Mouse (Mus musculus) adrenal gland, postnatal 25 days (tissue): ENCODE data around the gene Itih3. TPM values are rescaled to one million over a fixed set of nuclear protein-coding genes. Genes with fewer than 3 reads are reported as not detected.
A peak's percentile ranks its signal among the peaks of the same experiment; 100 is the strongest.

ENCODE experiments used
- DNase-seq: peaks from one replicate; pipeline ENCODE4 v3.0.0; 2021; ENCODE audit warnings: mixed read lengths
- long read RNA-seq: library from polyadenylated mRNA; stranded (forward); transcript quantifications from one replicate; pipeline ENCODE4 v2.0.0, GENCODE M21; 2021
- total RNA-seq: library from RNA; stranded (reverse); gene quantifications from 2 replicates; pipeline ENCODE4 v1.2.3, GENCODE M21; 2021

The Itih3 gene
- 0.30 and 5.2 TPM in 2 replicates for total RNA-seq
- long read RNA-seq, partial matches to known transcripts = 137 of 887 reads
- long read RNA-seq, other reads (novel, unspliced or antisense) = 750 of 887 reads

GRCm38 (mm10) chr14:30923375-30924105 is at the start of gene Itih3:
Itih3 (minus strand) TSS chr14:30923760.
- DNase-seq = no peak

DNA sequence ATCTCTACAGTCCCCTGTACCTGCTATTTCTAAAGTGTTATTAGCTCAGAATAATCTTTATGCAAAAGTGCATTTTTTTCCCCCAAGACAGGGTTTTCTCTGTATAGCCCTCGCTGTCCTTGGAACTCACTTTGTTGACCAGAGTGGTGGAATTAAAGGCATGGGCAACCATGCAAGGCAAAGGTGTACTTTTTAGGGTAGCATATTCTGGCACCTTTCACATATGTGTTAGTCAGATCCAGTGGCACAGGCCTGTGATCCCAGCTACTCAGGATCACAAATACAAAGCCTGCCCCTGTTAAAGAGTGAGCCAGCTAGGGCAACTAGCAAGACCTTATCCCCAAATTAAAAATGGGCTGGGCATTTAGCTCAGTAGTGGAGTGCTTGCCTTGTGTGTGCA is 36.8 kb upstream of the Itih3 start:
- no peak for DNase-seq

GRCm38 (mm10) chr14:30959031-30959430 is 35.5 kb upstream of the Itih3 start:
- no peak for DNase-seq

GRCm38 (mm10) chr14:30958517-30958916 is 35.0 kb upstream of the Itih3 start:
- no peak for DNase-seq

DNA sequence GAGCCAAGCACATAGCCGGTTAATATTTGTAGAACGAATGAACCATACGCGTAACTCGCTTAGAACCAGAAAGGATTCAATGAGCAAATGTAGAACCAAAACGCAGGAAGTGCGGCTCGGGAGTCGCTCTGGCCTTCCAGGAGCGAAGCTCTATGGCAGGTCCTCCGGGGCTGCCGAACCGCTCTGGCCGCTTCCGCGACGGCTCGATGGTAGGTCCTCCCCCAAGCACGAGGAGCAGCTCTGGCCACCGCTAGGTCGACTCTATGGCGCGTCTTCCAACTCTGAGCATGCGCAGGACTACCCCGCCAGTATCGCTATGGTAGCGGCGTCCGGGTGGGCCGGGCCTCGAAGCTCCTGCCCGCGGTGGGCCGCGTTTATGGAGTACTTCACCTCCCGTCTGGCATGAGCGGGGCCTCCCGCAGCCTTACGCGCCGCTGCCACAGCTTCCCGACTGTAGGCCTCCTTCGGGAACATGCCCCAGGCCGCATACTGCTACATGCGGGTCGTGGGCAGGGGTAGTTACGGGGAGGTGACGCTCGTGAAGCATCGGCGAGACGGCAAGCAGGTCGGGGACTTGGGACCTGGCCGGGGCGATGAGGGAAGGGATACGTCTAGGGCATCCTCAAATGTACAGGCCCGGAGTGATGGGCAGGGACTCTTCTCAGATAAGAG is 27.7 kb upstream of the Itih3 start, which contains the start of gene Nek4:
Gene Nek4, plus strand, starts transcription at position 224 of the 672 bp plus-strand sequence.
- peak; percentile 94 for DNase-seq

DNA sequence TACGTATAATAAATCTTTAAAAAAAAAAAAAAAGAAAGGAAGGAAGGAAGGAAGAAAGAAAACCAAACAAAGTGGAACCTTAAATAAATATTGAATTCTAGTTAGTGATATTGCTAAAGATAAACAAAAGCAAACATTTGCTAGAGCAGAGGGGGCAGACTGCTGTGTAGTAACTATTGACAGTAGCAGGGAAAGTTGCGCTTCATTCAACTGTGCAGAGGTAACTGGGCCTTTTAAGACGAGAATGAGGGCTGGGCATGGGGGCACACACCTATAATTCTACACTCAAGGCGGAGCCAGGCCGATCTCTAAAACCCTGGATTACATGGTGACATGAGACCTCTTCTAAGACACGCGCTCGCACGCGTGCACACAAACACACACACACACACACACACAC is 26.4 kb upstream of the Itih3 start:
- no peak for DNase-seq

DNA sequence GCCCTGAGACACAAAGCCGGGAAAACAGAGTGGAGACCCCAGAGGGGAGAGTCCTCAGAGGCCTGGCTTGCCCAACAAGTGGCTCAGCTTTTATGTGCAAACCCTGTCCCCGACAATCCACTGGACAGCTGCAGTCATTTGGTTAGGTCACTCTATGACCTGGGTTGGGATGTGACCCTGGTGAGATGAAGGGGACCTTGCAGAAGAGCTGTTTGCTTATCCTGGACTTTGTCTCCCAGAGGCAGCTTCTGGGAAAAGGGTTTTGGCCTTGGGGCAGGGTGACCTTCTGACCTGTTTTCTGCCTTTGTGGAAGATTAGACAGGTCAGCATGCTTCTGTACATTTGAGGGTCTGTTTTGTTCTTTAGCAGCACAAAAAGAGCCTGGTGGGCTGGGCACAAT is 21.2 kb upstream of the Itih3 start:
- DNase-seq = no peak

- peak; percentile 60 for DNase-seq
Measured at GRCm38 (mm10) chr14:30943860-30944674, 20.5 kb upstream of the Itih3 start.

DNA sequence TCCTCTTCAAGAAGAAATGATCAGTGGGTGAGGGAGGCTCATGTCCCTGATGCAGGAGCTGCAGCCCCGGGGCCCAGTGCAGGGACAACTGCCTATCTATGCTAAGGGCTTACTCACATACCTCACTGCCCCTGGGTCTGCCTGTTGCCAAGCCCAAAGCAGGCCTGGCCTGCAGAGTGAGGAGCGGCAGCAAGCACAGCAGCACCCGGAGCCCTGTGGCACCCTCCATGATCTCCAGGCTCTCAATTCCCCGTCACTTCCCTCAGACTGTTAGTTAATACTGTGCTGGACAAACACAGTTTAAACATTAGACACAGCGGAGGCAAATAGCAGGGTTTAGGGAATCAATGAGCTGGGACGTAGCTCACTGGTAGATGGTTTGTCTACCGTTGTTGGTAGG is 19.5 kb upstream of the Itih3 start, which contains the start of gene Itih1:
Gene Itih1, minus strand, starts transcription at position 252 of the 400 bp plus-strand sequence.
- no peak for DNase-seq

DNA sequence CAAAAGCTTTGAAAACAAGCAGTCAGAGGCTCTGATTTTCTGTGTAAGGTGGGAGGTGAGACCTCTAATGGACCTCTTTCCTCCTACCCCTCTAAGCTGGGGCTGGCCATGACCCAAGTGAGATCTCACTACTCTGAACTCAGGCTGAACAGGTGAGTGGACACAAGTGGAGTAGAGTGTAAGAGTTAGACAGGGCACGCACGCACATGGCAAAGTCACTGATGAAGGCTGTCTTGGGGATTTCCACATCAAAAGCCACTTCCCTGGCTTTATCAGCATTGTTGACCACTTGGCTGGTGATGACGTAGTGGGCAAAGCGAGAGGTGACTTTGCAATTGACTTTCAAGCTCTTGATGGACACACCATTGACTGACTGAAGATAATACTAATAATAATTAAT is 18.7 kb upstream of the Itih3 start:
- no peak for DNase-seq

DNA sequence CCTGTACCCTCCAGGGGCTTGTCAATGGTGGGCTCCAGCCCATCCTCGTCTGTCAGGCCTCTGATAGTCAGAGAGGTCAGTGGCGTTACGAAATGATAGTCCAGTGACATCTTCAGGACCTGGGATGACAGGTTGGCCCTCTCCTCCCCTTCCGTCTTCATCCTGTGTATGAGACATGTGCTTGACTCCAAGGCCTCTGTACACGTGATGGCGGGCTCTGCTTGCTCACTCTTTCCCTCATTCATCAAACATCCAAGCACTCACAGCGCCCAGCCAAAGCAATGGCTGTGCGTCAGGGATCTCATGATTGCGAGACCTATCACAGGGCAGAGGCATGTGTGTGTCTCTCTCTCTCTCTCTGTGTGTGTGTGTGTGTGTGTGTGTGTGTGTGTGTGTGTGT is 9.8 kb upstream of the Itih3 start:
- peak; percentile 24 for DNase-seq

GRCm38 (mm10) chr14:30930386-30930785 is 6.8 kb upstream of the Itih3 start:
- DNase-seq = peak; percentile 51

DNA sequence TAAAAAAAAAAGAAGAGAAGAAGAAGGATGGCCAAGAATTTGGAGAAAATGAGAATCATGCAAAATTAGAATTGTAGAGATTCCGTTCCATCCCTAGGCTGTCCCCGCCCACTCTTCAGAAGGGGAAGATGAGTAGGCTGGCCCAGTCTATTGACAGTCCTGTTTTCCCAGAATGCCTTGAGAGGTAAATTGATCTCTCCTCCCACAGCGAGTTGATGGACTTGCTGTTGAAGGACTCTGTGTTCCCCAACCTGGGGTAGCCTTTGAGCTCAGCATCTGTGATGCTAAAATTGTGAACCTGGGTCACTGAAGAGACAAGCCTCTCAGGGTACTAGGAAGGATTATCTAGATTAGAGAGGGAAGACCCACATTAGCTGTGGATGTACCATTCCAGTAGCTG is 1.9 kb upstream of the Itih3 start:
- DNase-seq = no peak

DNA sequence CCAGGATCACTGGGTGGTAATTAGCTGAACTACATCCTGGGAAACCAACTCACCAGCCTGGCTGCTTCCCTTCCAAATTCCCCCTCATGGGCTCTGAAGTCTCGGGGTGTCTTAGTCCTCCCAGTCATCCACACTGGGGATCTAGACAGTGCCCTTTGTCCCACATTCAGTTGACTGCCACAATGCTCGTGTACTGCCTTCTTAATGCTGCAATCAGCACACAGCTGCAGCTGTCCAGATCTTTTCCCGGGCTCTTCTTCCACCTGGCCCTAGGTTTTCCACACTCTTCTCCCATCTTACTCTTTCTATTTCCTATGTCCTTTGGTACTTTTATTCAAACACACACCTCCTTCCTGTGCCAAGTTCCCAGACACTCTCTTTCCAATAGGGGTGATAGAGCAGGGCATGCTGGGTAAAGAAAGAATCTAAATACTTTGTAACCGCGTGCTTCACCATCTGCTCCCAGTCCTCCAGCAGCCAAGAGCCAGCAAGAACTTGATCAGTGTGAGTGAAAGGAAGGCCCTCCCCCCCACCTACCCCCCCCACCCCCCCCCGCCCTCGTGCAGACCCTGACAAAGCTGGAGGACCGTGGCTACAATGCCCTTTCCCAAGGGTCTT is 1.4 kb downstream of the Itih3 start:
- no peak for DNase-seq

DNA sequence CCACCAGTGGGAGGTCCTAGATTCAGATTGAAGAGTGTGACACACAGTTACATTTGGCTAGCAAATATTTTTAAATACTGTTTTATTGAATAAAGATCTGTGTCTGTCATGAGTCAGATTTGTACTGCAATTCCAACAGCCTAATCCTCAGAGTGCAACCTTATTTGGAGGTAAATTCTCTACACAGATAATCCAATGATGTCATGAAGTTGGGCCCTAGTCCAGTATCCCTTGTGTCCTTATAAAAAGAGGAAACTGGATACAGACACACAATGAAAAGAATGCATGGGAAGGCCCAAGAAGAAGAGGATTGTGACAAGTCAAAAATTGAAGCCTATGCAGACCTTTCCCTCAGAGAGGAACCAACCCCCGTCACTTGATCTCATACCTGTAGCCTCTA is 7.0 kb downstream of the Itih3 start:
- no peak for DNase-seq

DNA sequence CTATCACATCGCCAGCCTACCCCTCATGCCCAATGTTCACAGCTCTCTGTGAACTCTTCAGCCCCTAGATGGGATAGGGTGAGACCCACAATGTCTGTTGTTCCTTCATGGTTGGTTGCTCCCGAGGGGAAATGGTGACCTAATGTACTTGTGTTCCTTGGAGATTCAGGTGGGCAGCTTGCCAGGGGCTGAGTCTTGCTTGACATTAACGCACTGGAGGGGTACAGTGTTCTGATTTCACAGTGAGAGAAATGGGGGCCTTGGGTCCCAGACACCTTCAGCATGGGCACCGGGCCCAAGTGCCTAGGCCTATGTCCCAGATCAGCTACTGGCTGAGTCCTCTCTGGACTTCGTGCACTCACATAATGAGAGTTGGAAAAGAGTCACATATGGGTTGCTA is 10.2 kb downstream of the Itih3 start:
- DNase-seq = peak; percentile 33

GRCm38 (mm10) chr14:30912641-30913040 is 10.9 kb downstream of the Itih3 start:
- no peak for DNase-seq

- no peak for DNase-seq
Measured at GRCm38 (mm10) chr14:30911141-30911540, 12.4 kb downstream of the Itih3 start.

DNA sequence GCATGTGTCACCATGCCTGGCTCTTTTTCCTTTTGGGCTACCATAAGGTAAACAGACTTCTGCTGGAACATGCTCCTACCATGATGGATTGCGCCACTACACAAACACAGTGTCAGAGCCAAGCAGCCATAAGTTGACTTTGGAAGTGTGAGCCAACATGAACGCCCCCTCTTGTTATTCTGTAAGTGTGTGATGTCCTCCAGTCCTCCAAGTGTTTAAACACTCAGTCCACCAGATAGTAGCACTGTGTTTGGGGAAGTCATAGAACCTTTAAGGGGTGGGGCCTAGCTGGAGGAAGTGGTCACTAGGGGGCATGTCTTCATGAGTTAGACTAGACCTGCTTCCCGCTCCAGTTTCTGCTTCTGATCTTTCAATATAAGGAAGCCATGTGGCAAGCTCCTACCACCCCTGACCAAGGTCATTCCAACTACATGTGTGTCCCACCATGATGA is 15.7 kb downstream of the Itih3 start:
- no peak for DNase-seq

DNA sequence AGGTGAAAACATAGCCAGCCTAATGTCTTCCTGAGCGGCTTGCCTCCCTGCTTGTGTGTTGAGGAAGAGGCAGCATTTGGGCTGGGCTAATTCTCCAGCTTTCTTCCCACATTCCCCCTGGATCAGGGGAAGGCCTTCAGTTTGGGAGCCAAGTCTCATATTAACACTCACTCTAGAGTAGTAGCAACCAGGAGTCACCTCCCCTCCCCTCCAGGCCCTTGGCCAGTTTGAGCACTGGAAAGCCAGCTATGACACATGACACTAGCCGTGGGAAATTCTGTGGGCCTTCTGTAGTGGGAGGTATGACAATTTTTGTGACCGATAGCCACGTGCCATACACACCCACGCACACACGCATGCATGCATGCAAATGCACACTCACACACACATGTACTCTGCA is 17.6 kb downstream of the Itih3 start:
- no peak for DNase-seq

GRCm38 (mm10) chr14:30904307-30904706 is 19.3 kb downstream of the Itih3 start:
- DNase-seq = no peak

DNA sequence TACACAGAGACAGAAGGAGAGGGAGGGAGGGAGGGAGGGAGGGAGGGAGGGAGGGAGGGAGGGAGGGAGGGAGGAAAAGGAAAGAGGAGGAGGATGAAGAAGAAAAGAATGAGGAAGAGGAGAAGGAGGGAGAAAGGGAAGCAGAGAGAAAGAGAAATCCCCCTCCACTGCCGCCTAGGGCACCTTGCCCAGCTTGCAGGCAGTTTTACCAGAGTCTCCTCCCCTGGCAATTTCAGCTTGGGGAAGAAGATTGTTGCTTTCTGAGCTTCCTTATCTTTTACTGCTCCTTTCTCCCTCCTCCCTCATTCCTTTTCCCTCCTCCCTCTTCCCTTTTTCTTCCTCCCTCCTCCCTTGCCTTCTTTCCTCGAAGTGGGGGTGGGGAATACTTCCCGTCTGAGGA is 20.5 kb downstream of the Itih3 start:
- DNase-seq = no peak
